Mouse (Mus musculus): ENCODE results near the gene Foxo3. TPM values are rescaled to one million over a fixed set of nuclear protein-coding genes. Genes with fewer than 3 reads are reported as not detected.

Gene Foxo3
- polyA plus RNA-seq, 1 experiment from 2014 or later = 7.0 TPM

DNA sequence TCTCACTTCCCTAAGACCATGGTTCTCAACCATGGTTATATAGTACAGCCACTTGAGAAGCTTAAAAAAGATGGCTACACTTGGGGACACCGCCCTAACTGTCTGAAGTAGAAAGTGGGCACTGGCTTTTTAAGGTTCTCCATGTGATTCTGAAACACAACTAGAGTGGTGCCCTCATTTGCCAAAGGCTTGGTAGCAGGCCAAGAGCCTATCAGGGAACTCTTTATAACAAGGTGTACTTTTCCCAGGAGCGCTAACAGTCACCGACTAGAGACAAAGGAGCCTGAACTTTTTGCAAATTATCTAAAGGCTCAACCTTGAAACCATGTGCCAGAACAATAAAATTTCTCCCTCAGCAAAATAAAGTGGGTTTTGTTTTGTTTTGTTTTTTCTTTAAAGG, 14.5 kb downstream of the Foxo3 start:
- 94% methylated on average over 3 of the region's 3 CpGs for WGBS
- Histone ChIP-seq H3K4me2 (no peak overlapping the region), H3K9ac (no peak overlapping the region), H3K36me3 (peaks cover 30% of the 10 kb centered on the region), H3K27me3 (no peaks in the 10 kb centered on the region), H3K4me1 (0 out of 2 replicates have a peak, but pooled peaks cover 3% of the 10 kb centered on the region), H3K9me3 (replicated peaks) (no peaks in the 10 kb centered on the region), H3K27ac (no peak overlapping the region), H3K4me3 (replicated peaks) (no peak overlapping the region)
- no peak for ATAC-seq (replicated peaks; ENCODE audit: low FRiP score)

- 87% methylated on average over 8 of the region's 8 CpGs for WGBS
- H3K4me2 ChIP-seq = no peak overlapping the region
- ATAC-seq (replicated peaks; ENCODE audit: low FRiP score) = no peak
- H3K27ac ChIP-seq = no peak overlapping the region
- H3K4me1 ChIP-seq = 0 out of 2 replicates have a peak, but pooled peaks cover 3% of the 10 kb centered on the region
- H3K27me3 ChIP-seq = no peaks in the 10 kb centered on the region
- H3K9me3 ChIP-seq (replicated peaks) = no peaks in the 10 kb centered on the region
- H3K4me3 ChIP-seq (replicated peaks) = no peak overlapping the region
- H3K36me3 ChIP-seq = peaks cover 20% of the 10 kb centered on the region
- no peak overlapping the region for H3K9ac ChIP-seq
These were observed 15.5 kb downstream of the Foxo3 start for GRCm38 (mm10) chr10:42261103-42261502.

DNA sequence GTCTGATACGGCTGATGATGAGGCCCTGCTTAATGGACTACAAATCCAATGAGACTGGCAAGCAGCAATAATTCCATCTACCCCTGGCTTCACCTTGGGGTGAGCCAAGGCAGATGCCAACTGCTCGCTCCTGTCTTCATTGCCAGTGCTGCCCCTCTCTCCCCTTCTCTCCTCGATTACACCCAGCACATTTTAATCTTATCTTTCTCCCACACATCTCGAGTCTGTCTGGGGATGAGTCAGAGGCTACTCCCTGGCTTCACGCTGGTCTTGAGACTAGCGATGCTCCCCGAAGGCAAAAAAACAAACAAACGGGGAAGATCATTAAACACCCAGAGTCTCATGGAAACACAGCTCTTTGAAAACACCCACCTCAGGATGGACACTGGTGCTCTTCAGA, 16.0 kb downstream of the Foxo3 start:
- 32% methylated on average over 8 of the region's 8 CpGs for WGBS
- Histone ChIP-seq H3K27me3 (no peaks in the 10 kb centered on the region), H3K36me3 (peaks cover 15% of the 10 kb centered on the region), H3K4me3 (replicated peaks) (no peak overlapping the region), H3K4me2 (no peak overlapping the region), H3K4me1 (0 out of 2 replicates have a peak, but pooled peaks cover 3% of the 10 kb centered on the region), H3K27ac (no peak overlapping the region), H3K9me3 (replicated peaks) (no peaks in the 10 kb centered on the region), H3K9ac (no peak overlapping the region)
- ATAC-seq (replicated peaks; ENCODE audit: low FRiP score) = no peak

DNA sequence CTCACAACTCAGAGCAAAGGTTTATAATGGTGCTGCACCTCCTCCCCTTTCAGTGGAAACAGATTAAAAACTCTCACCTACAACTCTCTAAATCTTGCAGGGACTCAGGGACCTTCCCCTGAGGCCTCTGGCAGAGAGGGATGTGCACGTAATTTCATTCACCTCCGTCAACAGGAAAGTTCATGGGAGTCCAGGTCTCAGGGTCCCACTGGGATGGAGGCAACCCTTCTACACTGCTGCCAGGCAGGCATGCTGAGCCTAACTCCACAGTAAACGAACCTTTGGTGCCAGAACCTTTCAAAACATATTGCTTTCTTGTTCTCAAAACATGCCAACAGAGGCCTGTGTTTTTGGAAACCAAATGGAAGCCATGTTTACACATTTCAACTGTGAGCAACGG, 17.0 kb downstream of the Foxo3 start:
- ATAC-seq (replicated peaks; ENCODE audit: low FRiP score) = no peak
- WGBS = 72% methylated on average over 4 of the region's 4 CpGs
- peaks cover 5% of the 10 kb centered on the region; the same call in 1 of the 2 replicates for H3K36me3 ChIP-seq
- no peak overlapping the region for H3K4me3 ChIP-seq (replicated peaks)
- H3K27me3 ChIP-seq = no peaks in the 10 kb centered on the region
- no peak overlapping the region for H3K9ac ChIP-seq
- no peak overlapping the region for H3K27ac ChIP-seq
- H3K9me3 ChIP-seq (replicated peaks) = no peaks in the 10 kb centered on the region
- no peak overlapping the region for H3K4me2 ChIP-seq
- H3K4me1 ChIP-seq = peaks cover 4% of the 10 kb centered on the region; the same call in 1 of the 2 replicates

- H3K27ac ChIP-seq = no peak overlapping the region
- peaks cover 14% of the 10 kb centered on the region; the same call in 1 of the 2 replicates for H3K4me1 ChIP-seq
- WGBS = 88% methylated on average over 7 of the region's 7 CpGs
These were observed 18.6 kb downstream of the Foxo3 start for GRCm38 (mm10) chr10:42257985-42258384.

DNA sequence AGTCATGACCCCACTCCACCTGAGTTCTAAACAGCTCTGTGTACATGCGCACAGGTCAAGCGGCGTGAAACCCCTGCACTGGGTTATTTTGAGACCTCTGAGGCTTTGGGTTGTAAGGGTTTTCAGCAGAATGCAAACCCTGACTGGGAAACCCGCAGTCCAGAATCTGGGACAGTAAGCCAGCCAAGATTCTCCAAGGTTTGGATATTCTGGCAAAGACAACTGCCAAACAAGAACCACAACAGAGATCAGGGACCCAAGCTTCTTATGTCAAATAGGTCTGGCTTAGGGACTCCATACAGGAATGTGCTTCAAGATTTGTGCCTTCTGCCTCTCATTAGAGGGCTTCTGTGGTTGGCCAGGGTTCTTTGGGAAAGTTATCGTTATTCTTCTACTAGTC, 21.8 kb downstream of the Foxo3 start:
- ATAC-seq (replicated peaks; ENCODE audit: low FRiP score) = no peak
- H3K9ac ChIP-seq = no peak overlapping the region
- WGBS = 90% methylated on average over 5 of the region's 5 CpGs
- H3K27ac ChIP-seq = no peak overlapping the region
- peaks cover 36% of the 10 kb centered on the region for H3K4me1 ChIP-seq
- H3K4me3 ChIP-seq (replicated peaks) = no peak overlapping the region
- no peaks in the 10 kb centered on the region for H3K9me3 ChIP-seq (replicated peaks)
- no peaks in the 10 kb centered on the region; the same call in 1 of the 2 replicates for H3K36me3 ChIP-seq
- H3K4me2 ChIP-seq = no peak overlapping the region
- H3K27me3 ChIP-seq = no peaks in the 10 kb centered on the region

More at GRCm38 (mm10) chr10:42257985-42258384, 18.6 kb downstream of the Foxo3 start:
- Histone ChIP-seq H3K9me3 (replicated peaks) (no peaks in the 10 kb centered on the region), H3K36me3 (no peaks in the 10 kb centered on the region; the same call in 1 of the 2 replicates), H3K4me2 (no peak overlapping the region), H3K4me3 (replicated peaks) (no peak overlapping the region), H3K9ac (no peak overlapping the region), H3K27me3 (no peaks in the 10 kb centered on the region)
- no peak for ATAC-seq (replicated peaks; ENCODE audit: low FRiP score)

GRCm38 (mm10) chr10:42251749-42252323, 24.7 kb downstream of the Foxo3 start:
- no peaks in the 10 kb centered on the region; the same call in 1 of the 2 replicates for H3K36me3 ChIP-seq
- no peak overlapping the region for H3K9ac ChIP-seq
- H3K4me2 ChIP-seq = no peak overlapping the region
- H3K27ac ChIP-seq = peak overlapping the region; percentile 29
- H3K9me3 ChIP-seq (replicated peaks) = no peaks in the 10 kb centered on the region
- WGBS = 34% methylated on average over 8 of the region's 8 CpGs
- peaks cover 61% of the 10 kb centered on the region for H3K4me1 ChIP-seq
- no peaks in the 10 kb centered on the region for H3K27me3 ChIP-seq
- no peak overlapping the region for H3K4me3 ChIP-seq (replicated peaks)
- no peak for ATAC-seq (replicated peaks; ENCODE audit: low FRiP score)

- 40% methylated on average over 7 of the region's 7 CpGs for WGBS
- Histone ChIP-seq H3K4me1 (peaks cover 66% of the 10 kb centered on the region), H3K27ac (peak overlapping the region; percentile 29), H3K27me3 (no peaks in the 10 kb centered on the region), H3K4me3 (replicated peaks) (no peak overlapping the region), H3K4me2 (no peak overlapping the region), H3K9ac (no peak overlapping the region), H3K9me3 (replicated peaks) (no peaks in the 10 kb centered on the region), H3K36me3 (no peaks in the 10 kb centered on the region)
- ATAC-seq (replicated peaks; ENCODE audit: low FRiP score) = no peak
These were observed 25.4 kb downstream of the Foxo3 start for GRCm38 (mm10) chr10:42251203-42251602.

DNA sequence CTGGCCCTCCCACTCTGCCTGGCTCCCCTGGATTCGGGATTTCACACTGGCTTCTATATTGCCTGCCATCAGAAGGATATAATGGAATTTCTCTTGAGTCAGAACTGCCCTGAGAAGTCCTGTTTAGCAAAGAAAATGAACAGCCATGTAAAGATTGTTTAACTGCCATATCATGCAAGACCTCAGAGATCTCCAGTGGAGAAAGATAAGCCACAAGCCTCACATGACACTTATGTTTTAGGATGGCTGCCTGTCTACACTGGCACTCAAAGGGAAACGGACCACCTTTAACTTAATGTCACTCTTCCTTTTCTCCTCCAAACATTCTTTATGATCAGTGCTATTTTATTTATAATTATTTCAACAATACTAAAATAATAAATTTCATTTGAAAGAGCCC, 26.6 kb downstream of the Foxo3 start:
- no peak overlapping the region for H3K4me2 ChIP-seq
- no peak overlapping the region for H3K4me3 ChIP-seq (replicated peaks)
- no peak overlapping the region for H3K9ac ChIP-seq
- H3K27me3 ChIP-seq = no peaks in the 10 kb centered on the region
- peaks cover 70% of the 10 kb centered on the region for H3K4me1 ChIP-seq
- WGBS = 46% methylated on average over 2 of the region's 2 CpGs
- H3K27ac ChIP-seq = no peak overlapping the region
- no peaks in the 10 kb centered on the region for H3K36me3 ChIP-seq
- no peak for ATAC-seq (replicated peaks; ENCODE audit: low FRiP score)
- no peaks in the 10 kb centered on the region for H3K9me3 ChIP-seq (replicated peaks)

DNA sequence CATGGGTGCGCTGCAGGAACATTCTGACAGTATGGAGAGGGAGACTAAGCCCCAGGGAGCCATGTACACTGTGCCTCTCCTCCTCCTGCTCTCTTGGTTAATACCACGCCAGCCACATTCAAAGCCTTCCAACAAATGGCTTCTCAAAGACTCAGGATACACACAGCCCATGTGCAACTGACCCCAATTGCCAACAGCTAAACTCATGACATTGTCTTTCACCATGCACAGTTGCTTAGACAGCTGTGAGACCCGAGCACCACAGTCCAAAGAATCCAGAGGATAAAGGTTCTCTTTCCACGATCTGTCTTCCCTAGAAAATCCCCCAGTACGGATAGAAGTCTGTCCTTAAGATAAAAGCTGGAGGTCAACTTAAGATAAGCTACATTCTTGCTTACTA, 27.9 kb downstream of the Foxo3 start:
- no peak overlapping the region; the same call in 1 of the 2 replicates for H3K27ac ChIP-seq
- no peak for ATAC-seq (replicated peaks; ENCODE audit: low FRiP score)
- no peak overlapping the region for H3K4me2 ChIP-seq
- no peaks in the 10 kb centered on the region for H3K27me3 ChIP-seq
- 69% methylated on average over 5 of the region's 5 CpGs for WGBS
- H3K4me3 ChIP-seq (replicated peaks) = no peak overlapping the region
- H3K9ac ChIP-seq = no peak overlapping the region
- H3K4me1 ChIP-seq = peaks cover 59% of the 10 kb centered on the region
- H3K9me3 ChIP-seq (replicated peaks) = no peaks in the 10 kb centered on the region
- H3K36me3 ChIP-seq = 0 out of 2 replicates have a peak, but pooled peaks cover under 1% of the 10 kb centered on the region

- no peak for ATAC-seq (replicated peaks; ENCODE audit: low FRiP score)
- H3K4me2 ChIP-seq = no peak overlapping the region
- no peak overlapping the region for H3K4me3 ChIP-seq (replicated peaks)
- peak overlapping the region; percentile 37; the same call in 1 of the 2 replicates for H3K27ac ChIP-seq
- no peaks in the 10 kb centered on the region for H3K27me3 ChIP-seq
- peaks cover 56% of the 10 kb centered on the region for H3K4me1 ChIP-seq
- H3K9ac ChIP-seq = no peak overlapping the region
- H3K36me3 ChIP-seq = 0 out of 2 replicates have a peak, but pooled peaks cover 5% of the 10 kb centered on the region
- H3K9me3 ChIP-seq (replicated peaks) = no peaks in the 10 kb centered on the region
- 55% methylated on average over 4 of the region's 4 CpGs for whole genome bisulfite sequencing
These were observed 28.4 kb downstream of the Foxo3 start for GRCm38 (mm10) chr10:42248156-42248555.

DNA sequence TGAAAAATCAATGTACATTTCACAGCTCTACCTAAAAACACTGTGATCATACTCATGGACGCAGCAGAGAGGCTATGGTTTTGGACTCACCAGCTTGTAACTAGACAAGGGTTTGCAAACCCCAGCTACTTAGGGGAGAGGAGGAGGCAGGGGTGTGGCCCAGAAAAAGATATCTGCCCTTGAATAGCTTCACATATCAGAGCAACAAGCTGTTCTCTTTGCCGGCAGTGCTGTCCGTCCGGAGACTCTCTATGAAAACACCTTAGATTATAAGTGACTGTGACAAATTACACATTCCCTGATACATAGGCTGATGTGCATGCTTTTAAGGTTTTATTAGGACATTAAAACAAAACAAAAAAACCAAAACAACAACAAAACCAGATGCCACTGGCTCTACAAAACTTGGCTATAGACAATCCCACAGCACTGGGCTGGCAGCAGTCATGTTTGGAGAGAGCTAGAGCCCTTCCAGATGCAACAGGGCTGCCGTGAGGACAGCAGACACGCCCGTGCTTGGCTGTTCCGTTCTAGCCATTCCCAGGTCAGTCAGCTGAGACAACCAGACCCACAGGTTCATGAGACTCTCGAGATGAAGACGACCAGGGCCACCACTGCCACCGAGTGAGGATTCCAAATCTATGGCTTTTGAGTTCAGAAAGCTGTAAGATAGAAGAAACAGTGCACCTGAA, 29.3 kb downstream of the Foxo3 start:
- H3K9ac ChIP-seq = no peak overlapping the region
- H3K27me3 ChIP-seq = no peaks in the 10 kb centered on the region
- H3K27ac ChIP-seq = peak overlapping the region; percentile 37; the same call in 1 of the 2 replicates
- H3K4me1 ChIP-seq = peaks cover 55% of the 10 kb centered on the region
- H3K4me3 ChIP-seq (replicated peaks) = no peak overlapping the region
- no peak overlapping the region for H3K4me2 ChIP-seq
- H3K9me3 ChIP-seq (replicated peaks) = no peaks in the 10 kb centered on the region
- no peak for ATAC-seq (replicated peaks; ENCODE audit: low FRiP score)
- WGBS = 57% methylated on average over 11 of the region's 11 CpGs
- 0 out of 2 replicates have a peak, but pooled peaks cover 5% of the 10 kb centered on the region for H3K36me3 ChIP-seq

Data from kidney, embryonic 15.5 days (tissue).